Mouse (Mus musculus) small intestine, adult 2 months (tissue): ENCODE measurements around the gene Setx. TPM values are rescaled to one million over a fixed set of nuclear protein-coding genes. Genes with fewer than 3 reads are reported as not detected.
A peak's percentile ranks its signal among the peaks of the same experiment; 100 is the strongest.
"Not testable (repeated sequence)": the region's sequence is repeated elsewhere in the genome, so short reads cannot be mapped to it uniquely, and the experiment has no call there.

Experiments
- H3K27ac ChIP-seq: fragments of 200-500 bp; 2 replicates; pipeline ENCODE4 v1.5.1; 2012; ENCODE audit warnings: low read depth, low read length, control low read depth, inconsistent platforms; ENCODE audit not compliant: insufficient read depth
- H3K27me3 ChIP-seq: fragments of 200-500 bp; 2 replicates; pipeline ENCODE4 v1.6.1; 2012; ENCODE audit warnings: mild to moderate bottlenecking, moderate library complexity, low read length, inconsistent platforms; ENCODE audit not compliant: control insufficient read depth, insufficient read depth
- H3K36me3 ChIP-seq: fragments of 200-500 bp; 2 replicates; pipeline ENCODE4 v1.6.1; 2012; ENCODE audit warnings: mild to moderate bottlenecking, low read length, control low read depth, inconsistent platforms; ENCODE audit not compliant: control insufficient read depth, insufficient read depth
- H3K4me1 ChIP-seq: fragments of 200-500 bp; 2 replicates; pipeline ENCODE4 v1.6.1; 2012; ENCODE audit warnings: low read length, inconsistent platforms, mixed read lengths; ENCODE audit not compliant: control insufficient read depth, insufficient read depth, insufficient read length
- H3K4me3 ChIP-seq: fragments of 200-500 bp; 2 replicates; pipeline ENCODE4 v1.5.1; 2012; ENCODE audit warnings: low read depth, mild to moderate bottlenecking, control low read depth, inconsistent platforms, low read length, moderate library complexity
- CTCF ChIP-seq: fragments of 200-500 bp; IDR thresholded peaks from 2 replicates; pipeline ENCODE4 v1.5.1; 2012; ENCODE audit warnings: low read depth, mild to moderate bottlenecking, control low read depth, inconsistent platforms, low read length, moderate library complexity, mixed read lengths; ENCODE audit not compliant: insufficient replicate concordance, insufficient read length; ENCODE audit errors: extremely low read depth
- POLR2A ChIP-seq: fragments of 200-500 bp; IDR thresholded peaks from 2 replicates; pipeline ENCODE4 v1.6.1; 2012; ENCODE audit warnings: low read depth, mild to moderate bottlenecking, control low read depth, inconsistent platforms, low read length, moderate library complexity
- WGBS: fragments of 180-500 bp; shearing (Covaris S2); methylation state at CpG from one replicate; pipeline ENCODE4 v1.1.7; 2018; 5-methylcytosine and 5-hydroxymethylcytosine counted together
- polyA plus RNA-seq: library from polyadenylated mRNA; depleted of rRNA; stranded (reverse); fragments of >200 nt; gene quantifications from 2 replicates; pipeline ENCODE4 v1.2.3, GENCODE M21; 2012; rRNA removed

The Setx gene
- polyA plus RNA-seq, result 0.95 and 3.3 TPM in 2 replicates

DNA sequence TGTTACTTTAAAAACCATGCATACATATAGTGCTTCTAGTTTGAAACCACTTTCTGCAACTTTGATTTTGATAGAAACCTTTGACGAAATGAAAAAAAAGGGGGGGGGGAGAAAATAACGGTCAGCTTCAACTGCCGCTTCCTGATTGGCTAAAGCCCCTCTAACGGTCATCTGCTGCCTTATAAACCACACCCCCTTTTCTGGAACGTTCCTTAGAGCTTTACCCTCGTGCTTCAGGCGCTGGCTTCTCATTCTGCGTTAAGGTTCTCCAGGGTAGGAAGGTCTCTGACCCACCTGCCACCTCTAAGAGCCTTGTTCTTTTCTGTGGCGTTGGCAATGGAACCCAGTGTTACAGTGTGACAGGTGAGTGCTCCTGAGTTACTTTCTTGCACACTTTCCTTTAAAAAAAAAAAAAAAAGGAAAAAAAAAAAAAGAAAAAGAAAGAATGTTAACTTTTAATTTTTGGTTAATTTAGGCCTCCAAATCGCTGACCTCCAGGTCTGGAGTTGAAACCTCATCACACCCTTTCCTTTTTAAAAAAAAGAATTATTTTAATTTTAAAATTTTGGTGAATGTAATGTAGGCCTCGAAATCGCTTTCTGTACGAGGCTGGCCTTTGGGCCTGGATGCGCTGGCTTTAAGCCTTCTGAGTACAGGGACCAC is at the start of gene Setx:
Setx (plus strand) TSS at position 275 of the 663 bp plus-strand sequence.
- Histone ChIP-seq H3K4me1 (peaks cover 4% of the 10 kb centered on the region; the same call in 1 of the 2 replicates), H3K4me3 (peak within 1 kb of the TSS; percentile 86), H3K36me3 (peaks cover 4% of the 10 kb centered on the region), H3K27me3 (no peaks in the 10 kb centered on the region), H3K27ac (peak within 1 kb of the TSS; percentile 69)
- WGBS, result 61% methylated on average over 14 of the region's 14 CpGs
- no peak for TF ChIP-seq CTCF
- no peak for TF ChIP-seq POLR2A

- Histone ChIP-seq H3K4me3 (no peak overlapping the region), H3K36me3 (peaks cover 72% of the 10 kb centered on the region), H3K4me1 (no peaks in the 10 kb centered on the region), H3K27me3 (no peaks in the 10 kb centered on the region), H3K27ac (no peak overlapping the region)
- WGBS, result 94% methylated on average over 7 of the region's 7 CpGs
- TF ChIP-seq CTCF (no peak), POLR2A (no peak)
Measured at GRCm38 (mm10) chr2:29074676-29075075, 49.3 kb upstream of the Setx start.

DNA sequence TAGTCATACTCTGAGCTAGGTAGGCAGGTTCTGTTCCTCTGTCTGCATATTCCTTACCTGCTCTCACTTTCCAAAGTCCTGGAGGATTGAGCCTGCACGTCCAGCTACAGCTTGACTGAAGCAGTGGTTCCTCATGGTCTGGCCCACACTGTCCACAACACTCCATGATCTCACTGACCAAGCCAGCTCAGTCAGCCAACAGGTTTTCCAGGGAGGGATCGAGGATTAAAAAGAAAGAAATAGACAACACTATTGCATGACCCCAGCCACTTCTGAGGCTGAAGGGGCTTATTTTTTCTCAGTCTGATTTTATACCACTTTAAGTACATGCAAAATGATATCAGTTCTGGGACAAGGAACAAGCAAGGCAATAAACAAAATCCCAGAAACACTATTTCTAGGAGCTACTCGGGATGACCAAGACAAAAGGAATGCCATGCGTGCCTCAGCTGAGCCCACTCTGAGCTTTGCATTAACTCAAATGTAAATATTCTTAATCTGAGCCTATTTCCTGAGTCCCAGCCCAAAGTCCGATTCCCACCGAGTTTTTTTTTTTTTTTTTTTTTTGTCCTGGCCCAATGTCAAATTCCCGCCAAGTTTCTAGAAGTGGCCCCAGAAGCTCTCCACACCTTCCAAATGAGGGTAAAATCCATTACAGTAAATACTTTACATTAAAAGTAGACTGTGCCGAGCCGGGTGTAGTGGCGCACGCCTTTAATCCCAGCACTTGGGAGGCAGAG is 48.5 kb upstream of the Setx start:
- Histone ChIP-seq H3K36me3 (peaks cover 73% of the 10 kb centered on the region), H3K27ac (no peak overlapping the region), H3K27me3 (no peaks in the 10 kb centered on the region), H3K4me1 (no peaks in the 10 kb centered on the region), H3K4me3 (no peak overlapping the region)
- TF ChIP-seq POLR2A (no peak), CTCF (no peak)
- WGBS, result 74% methylated on average over 11 of the region's 11 CpGs

DNA sequence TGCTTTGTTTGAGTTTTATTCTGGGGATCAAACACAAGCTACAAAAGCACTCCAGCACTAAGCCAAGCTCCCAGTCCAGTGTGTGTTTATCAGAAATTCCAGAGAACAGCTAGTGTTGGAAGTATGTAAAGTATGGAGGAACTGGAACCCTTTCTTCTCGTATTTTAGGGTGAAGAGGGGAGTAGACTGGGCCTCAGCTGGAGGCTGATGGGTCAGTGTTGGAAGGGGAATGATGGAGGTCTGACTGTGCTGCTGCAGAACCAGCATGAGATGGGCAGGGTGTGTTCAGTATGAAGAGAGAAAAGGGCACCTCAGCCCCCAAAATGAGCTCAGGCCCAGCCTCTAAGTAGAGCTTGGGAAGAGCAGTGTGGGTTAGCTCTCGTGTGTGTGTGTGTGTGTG is 47.8 kb upstream of the Setx start:
- WGBS, result 85% methylated on average over 2 of the region's 2 CpGs
- no peak overlapping the region for H3K27ac ChIP-seq
- TF ChIP-seq CTCF (no peak), POLR2A (no peak)
- peaks cover 73% of the 10 kb centered on the region for H3K36me3 ChIP-seq
- H3K4me1 ChIP-seq, result no peaks in the 10 kb centered on the region
- no peak overlapping the region for H3K4me3 ChIP-seq
- H3K27me3 ChIP-seq, result no peaks in the 10 kb centered on the region

DNA sequence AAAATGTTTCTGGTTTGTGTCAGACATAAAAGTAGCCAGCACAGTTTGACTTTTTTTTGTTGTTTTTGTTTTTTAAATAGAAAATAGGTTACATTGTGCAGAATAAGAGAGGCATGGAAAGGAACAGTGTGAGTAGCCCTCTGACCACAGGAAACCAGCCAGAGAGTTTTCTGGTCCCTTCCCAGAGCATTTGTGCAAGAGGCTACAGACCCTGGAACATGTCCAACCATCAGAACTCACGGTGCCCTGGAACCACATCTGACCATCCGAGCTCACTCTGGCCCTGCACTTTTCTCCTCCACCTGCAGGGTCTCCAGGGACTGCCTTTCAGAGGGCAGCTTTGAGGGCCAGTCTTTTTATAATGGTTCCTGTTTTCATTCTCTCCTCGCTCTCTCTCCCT is 42.0 kb upstream of the Setx start:
- 68% methylated on average over 3 of the region's 3 CpGs for WGBS
- peaks cover 76% of the 10 kb centered on the region for H3K36me3 ChIP-seq
- no peak overlapping the region for H3K27ac ChIP-seq
- no peak overlapping the region for H3K4me3 ChIP-seq
- H3K27me3 ChIP-seq, result no peaks in the 10 kb centered on the region
- no peak for TF ChIP-seq CTCF
- TF ChIP-seq POLR2A, result no peak
- H3K4me1 ChIP-seq, result no peaks in the 10 kb centered on the region

DNA sequence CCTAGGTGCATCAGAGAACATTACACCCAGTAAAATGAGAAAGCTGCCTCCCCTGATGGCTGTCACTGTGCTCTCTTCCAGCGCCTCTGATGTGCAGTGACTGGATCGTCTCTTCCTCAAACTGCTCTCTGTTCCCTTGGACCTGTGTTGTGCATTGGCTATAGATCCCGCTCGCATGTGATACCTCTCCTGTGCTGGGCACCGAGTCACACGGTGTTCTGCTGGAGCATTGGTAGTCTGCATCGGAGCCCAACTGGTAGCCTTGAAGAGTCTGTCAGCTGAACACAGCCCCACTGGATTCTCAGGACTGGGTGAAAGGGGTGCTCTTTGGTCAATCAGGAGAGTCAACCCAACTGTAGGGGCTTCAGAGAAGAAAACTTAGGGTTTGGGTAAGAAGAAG is 38.0 kb upstream of the Setx start:
- H3K36me3 ChIP-seq, result peaks cover 57% of the 10 kb centered on the region
- no peak overlapping the region for H3K4me3 ChIP-seq
- H3K4me1 ChIP-seq, result no peaks in the 10 kb centered on the region
- 96% methylated on average over 7 of the region's 7 CpGs for WGBS
- TF ChIP-seq POLR2A (no peak), CTCF (no peak)
- no peaks in the 10 kb centered on the region for H3K27me3 ChIP-seq
- no peak overlapping the region for H3K27ac ChIP-seq

GRCm38 (mm10) chr2:29089276-29089675 is 34.7 kb upstream of the Setx start:
- 62% methylated on average over 6 of the region's 6 CpGs for WGBS

More at GRCm38 (mm10) chr2:29089276-29089675, 34.7 kb upstream of the Setx start:
- not testable (repeated sequence) for H3K27me3 ChIP-seq, H3K27ac ChIP-seq, H3K4me1 ChIP-seq, H3K4me3 ChIP-seq
- H3K36me3 ChIP-seq, result peaks cover 30% of the 10 kb centered on the region
